Mouse (Mus musculus): Measurements from ENCODE around the gene Fam126a.

DNA sequence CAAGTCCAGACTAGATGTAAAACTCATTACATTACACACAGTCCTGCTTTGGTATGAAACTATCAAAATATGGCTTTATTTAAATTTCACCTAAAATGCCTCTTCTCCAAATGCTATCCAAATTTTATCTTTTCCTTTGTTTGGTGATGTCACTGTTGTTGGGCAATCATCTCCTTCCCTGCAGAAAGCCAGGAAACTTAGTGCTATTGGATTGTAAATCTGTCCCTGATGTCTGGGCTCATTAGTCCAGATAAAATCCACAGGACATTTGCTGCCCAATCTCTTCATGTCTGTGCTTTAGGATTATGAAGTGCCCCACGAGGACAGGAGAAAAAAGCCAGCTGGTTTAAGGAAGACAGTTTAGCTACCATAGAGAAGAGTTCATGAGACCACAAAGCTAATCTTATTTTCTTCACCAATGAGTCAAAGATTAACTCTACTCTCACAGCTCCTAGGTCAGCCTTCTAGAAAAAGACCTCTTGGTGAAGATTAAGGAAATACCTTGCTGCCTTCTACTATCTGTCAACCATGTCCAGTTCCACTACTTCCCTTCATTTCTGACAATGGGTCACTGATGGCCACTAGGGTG is 31.3 kb downstream of the Fam126a start:
- TF ChIP-seq HCFC1 (IDR thresholded peaks at IDR 0.05; ENCODE audit: borderline replicate concordance, insufficient read depth, low read length) = no peak
- TF ChIP-seq CHD2 (IDR thresholded peaks at IDR 0.05; ENCODE audit: low read depth, low read length) = no peak
